Comparison of ENCODE assay signal across 19 mouse cellular contexts in genomic region chr8:125177958-125178357, GRCm38 (mm10).
DNase-seq lines count a peak whose midpoint lies in the region; ATAC-seq lines count a peak whose summit lies in the region.
"Had no signal": no experiment of that assay in that cellular context is flagged by ENCODE, and none has a peak within 500 bp of the region (broad histone marks: within the 10 kb centered on the region; RNA-seq: fewer than 3 reads in every experiment).

No protein-coding gene starts in this region.

- ATAC-seq in frontal cortex, adult (ENCODE audit: low TSS enrichment), result peak; percentile 57; the same call in 1 of the 2 replicates
- ATAC-seq in monocyte, adult 5-6 weeks (replicated peaks; ENCODE audit: insufficient number of reproducible peaks, low FRiP score, low TSS enrichment, poor library complexity, severe bottlenecking), result no peak
- ATAC-seq: forebrain, embryonic 15.5 days had no signal

- DNase-seq in frontal cortex, adult 2 months (ENCODE audit: extremely low spot score in 1 of 2, low spot score in 1 of 2), result no peak
- DNase-seq in layer of hippocampus, adult 18-20 months (ENCODE audit: low spot score in 2 of 2), result peak; percentile 47 to 79
- no peak for DNase-seq in layer of hippocampus, adult 9-10 months (ENCODE audit: low spot score)
- peak; percentile 39 to 50 for DNase-seq in layer of hippocampus, adult 8-10 months (ENCODE audit: low spot score in 2 of 2)
- DNase-seq in layer of hippocampus, postnatal 14 days (ENCODE audit: low spot score in 2 of 2), result peak; percentile 33 to 49
- DNase-seq in gastrocnemius, adult 8-10 months (ENCODE audit: low spot score in 2 of 2), result no peak
- DNase-seq: adrenal gland, postnatal 10 days; adrenal gland, postnatal 36 days; cerebellum, adult 11 months; cerebellum, adult 8-10 months; cerebellum, postnatal 10 days; cerebellum, postnatal 36 days; embryo, embryonic 11 days; gastrocnemius, adult 2 months; gastrocnemius, postnatal 25 days; heart, adult 18-20 months had no signal

Comparison
In these comparisons a context has a peak if more than half of its experiments do, and no peak if none do; other contexts are left out.
1. DNase-seq: peak in layer of hippocampus, adult 18-20 months (2 of 2), layer of hippocampus, adult 8-10 months (2 of 2) and layer of hippocampus, postnatal 14 days (2 of 2); none in frontal cortex, adult 2 months (0 of 2), layer of hippocampus, adult 9-10 months (single experiment) and gastrocnemius, adult 8-10 months (0 of 2).